Mouse (Mus musculus): ENCODE data around the gene Arhgap8. TPM values are rescaled to one million over a fixed set of nuclear protein-coding genes. Genes with fewer than 3 reads are reported as not detected.

The Arhgap8 gene
- polyA plus RNA-seq, 1 experiment from 2014 or later, result 2.1 TPM

DNA sequence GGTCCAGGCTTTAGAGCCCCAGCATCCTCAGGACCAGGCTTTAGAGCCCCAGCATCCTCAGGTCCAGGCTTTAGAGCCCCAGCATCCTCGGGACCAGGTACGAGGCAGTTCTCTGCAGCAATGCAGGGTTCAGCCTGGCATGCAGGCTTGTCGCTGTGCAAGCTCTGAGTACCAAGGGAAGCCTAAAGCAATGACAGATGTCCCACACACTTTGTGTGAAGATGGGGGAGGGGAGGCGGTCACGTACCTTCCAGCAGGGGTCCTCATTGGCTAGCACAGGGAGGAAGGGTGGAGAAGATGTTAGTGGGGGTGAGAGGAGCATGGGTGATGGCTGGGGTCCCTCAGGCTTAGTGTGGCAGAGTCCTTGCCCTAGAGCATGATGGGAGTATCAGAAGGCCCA, 73.8 kb downstream of the Arhgap8 start:
- H3K27me3 ChIP-seq (ENCODE audit: poor library complexity, severe bottlenecking), result no peaks in the 10 kb centered on the region
- H3K4me1 ChIP-seq, result no peaks in the 10 kb centered on the region
- DNase-seq (ENCODE audit: extremely low spot score, low spot score), result no peak
- WGBS, result 90% methylated on average over 5 of the region's 5 CpGs
- no peak overlapping the region for H3K27ac ChIP-seq
- H3K36me3 ChIP-seq (replicated peaks), result peaks cover 98% of the 10 kb centered on the region
- H3K9me3 ChIP-seq, result peaks cover 12% of the 10 kb centered on the region
- no peak overlapping the region for H3K4me3 ChIP-seq

DNA sequence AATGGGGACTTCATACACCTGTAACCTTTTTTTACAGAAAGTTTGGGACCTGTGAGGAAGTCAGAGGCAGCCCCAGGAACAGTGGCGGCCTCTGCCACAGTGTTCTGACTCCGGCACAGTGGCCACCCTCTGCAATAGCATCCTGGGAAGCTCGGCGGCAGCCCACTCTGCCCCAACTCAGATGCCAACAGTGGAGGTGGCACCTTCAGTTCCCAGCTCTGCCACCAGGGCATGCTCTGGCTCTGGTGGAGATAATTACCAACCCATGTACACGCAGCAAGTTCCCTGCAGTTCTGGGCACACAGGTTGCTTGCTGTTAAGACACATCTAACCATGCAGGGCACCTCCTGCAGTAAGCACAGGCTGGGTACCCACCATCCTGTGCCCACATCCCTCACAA, 80.3 kb downstream of the Arhgap8 start:
- DNase-seq (ENCODE audit: extremely low spot score, low spot score), result no peak
- H3K27me3 ChIP-seq (ENCODE audit: poor library complexity, severe bottlenecking), result no peaks in the 10 kb centered on the region
- peaks cover 98% of the 10 kb centered on the region for H3K36me3 ChIP-seq (replicated peaks)
- no peaks in the 10 kb centered on the region for H3K4me1 ChIP-seq
- peaks cover 22% of the 10 kb centered on the region for H3K9me3 ChIP-seq
- 92% methylated on average over 5 of the region's 5 CpGs for WGBS
- H3K4me3 ChIP-seq, result no peak overlapping the region
- H3K27ac ChIP-seq, result no peak overlapping the region

DNA sequence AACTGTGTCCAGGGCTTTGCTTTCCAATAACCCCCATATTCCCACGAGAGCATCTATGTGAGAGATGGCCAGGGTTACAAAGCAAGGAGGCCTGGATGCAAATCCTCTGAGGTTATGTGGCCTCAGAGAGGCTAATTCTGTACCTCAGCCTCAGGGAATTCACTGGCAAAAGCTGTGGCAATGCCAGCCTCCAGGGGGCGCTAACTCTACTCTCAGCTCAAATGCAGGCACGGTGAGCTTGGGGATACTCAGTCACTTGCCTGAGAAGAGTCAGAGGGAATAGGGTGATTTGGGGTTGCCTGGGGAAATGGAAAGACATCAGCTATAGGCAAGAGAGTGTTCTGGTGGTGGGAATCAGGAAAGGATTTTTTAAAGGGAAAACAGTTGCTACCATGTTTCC, 83.8 kb downstream of the Arhgap8 start:
- Histone ChIP-seq H3K27me3 (ENCODE audit: poor library complexity, severe bottlenecking) (no peaks in the 10 kb centered on the region), H3K4me3 (no peak overlapping the region), H3K9me3 (peaks cover 10% of the 10 kb centered on the region), H3K4me1 (no peaks in the 10 kb centered on the region), H3K36me3 (replicated peaks) (peaks cover 100% of the 10 kb centered on the region), H3K27ac (no peak overlapping the region)
- DNase-seq (ENCODE audit: extremely low spot score, low spot score), result peak; percentile 51
- WGBS, result 53% methylated on average over 3 of the region's 3 CpGs

DNA sequence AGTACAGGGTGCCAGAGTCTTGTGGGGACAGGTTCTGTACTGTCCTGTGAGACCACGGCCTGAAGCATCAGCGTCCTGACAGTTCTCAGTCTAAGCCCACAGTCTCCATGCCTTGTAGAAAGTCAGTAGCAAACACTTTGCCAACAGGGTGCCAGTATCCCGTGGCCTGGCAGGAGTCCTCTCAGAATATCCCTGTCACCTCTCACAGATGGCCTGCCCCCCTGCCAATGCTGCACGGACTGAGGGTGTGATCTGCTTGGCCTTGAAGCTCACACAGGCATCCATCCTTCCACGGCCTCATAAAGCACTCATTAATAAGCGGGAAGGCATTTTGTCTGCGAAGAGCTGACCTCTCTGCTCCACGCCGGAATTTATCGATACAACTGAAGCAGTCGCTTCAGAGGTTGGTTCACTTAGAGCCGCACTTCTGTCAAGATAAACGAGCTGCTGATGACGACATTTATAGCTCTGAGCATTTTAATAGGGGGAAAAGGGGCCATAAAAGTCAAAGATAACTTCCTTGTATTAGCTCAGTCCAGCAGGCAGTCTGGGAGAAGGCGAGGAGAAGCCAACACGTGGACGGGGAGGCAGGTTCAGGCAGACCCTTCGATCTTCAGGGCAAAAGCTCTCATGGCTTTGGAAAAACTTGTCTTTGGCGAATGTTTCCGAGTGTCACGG, 89.6 kb downstream of the Arhgap8 start:
- DNase-seq (ENCODE audit: extremely low spot score, low spot score), result no peak
- no peak overlapping the region for H3K4me3 ChIP-seq
- 89% methylated on average over 21 of the region's 21 CpGs for whole genome bisulfite sequencing
- no peak overlapping the region for H3K27ac ChIP-seq
- H3K4me1 ChIP-seq, result peaks cover 16% of the 10 kb centered on the region
- H3K36me3 ChIP-seq (replicated peaks), result peaks cover 57% of the 10 kb centered on the region
- H3K9me3 ChIP-seq, result peaks cover 6% of the 10 kb centered on the region; the same call in 1 of the 2 replicates
- no peaks in the 10 kb centered on the region for H3K27me3 ChIP-seq (ENCODE audit: poor library complexity, severe bottlenecking)

DNA sequence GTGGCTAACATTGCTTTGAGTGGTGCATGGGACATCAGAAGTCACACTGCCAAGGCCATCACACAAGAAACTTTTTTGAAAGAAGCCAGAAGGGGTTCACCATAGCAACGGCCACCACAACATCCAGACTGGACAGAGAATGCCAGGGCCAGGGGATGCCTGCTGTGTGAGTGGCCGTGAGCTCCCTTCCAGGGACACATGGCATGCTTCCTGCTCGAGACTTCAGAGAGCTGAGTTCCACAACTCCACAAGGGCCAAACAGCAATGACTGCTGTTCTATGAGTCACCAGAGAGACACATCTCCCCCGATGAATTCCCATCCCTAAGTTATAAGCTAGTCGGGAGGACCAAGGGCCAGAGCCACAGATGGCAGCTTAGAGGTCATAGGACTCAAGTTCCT, 91.3 kb downstream of the Arhgap8 start:
- Histone ChIP-seq H3K4me1 (peaks cover 33% of the 10 kb centered on the region), H3K27ac (no peak overlapping the region), H3K36me3 (replicated peaks) (peaks cover 45% of the 10 kb centered on the region), H3K9me3 (no peaks in the 10 kb centered on the region), H3K4me3 (no peak overlapping the region), H3K27me3 (ENCODE audit: poor library complexity, severe bottlenecking) (no peaks in the 10 kb centered on the region)
- WGBS, result 85% methylated on average over 5 of the region's 5 CpGs
- no peak for DNase-seq (ENCODE audit: extremely low spot score, low spot score)

DNA sequence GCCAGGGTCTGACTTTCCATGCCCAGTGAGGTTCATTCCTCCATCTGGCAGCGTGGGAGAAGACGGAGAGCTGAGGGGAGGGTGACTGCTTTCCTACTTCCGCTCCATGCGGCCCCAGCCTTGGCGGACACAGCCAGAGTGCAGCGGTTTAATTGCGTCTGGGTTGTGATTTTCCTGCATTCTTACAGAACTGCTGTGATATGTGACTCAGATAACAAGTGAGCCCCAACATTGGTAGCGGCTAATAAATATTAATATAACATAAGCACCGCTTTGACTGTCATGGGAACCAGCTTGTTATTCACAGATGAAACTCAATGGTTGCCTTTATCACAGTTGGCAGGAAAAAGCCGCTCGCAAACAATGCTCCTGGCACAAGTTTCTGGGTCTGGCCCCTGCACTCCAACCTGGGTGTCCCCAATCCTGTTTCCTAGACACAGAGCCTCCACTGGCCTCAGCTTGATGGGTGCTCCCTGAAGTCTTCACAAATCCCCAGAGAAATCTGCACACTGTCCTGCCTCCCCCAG, 93.0 kb downstream of the Arhgap8 start:
- peaks cover 44% of the 10 kb centered on the region for H3K36me3 ChIP-seq (replicated peaks)
- WGBS, result 90% methylated on average over 11 of the region's 11 CpGs
- peaks cover 40% of the 10 kb centered on the region for H3K4me1 ChIP-seq
- H3K4me3 ChIP-seq, result no peak overlapping the region
- H3K9me3 ChIP-seq, result no peaks in the 10 kb centered on the region
- no peak for DNase-seq (ENCODE audit: extremely low spot score, low spot score)
- no peaks in the 10 kb centered on the region for H3K27me3 ChIP-seq (ENCODE audit: poor library complexity, severe bottlenecking)
- no peak overlapping the region for H3K27ac ChIP-seq

DNA sequence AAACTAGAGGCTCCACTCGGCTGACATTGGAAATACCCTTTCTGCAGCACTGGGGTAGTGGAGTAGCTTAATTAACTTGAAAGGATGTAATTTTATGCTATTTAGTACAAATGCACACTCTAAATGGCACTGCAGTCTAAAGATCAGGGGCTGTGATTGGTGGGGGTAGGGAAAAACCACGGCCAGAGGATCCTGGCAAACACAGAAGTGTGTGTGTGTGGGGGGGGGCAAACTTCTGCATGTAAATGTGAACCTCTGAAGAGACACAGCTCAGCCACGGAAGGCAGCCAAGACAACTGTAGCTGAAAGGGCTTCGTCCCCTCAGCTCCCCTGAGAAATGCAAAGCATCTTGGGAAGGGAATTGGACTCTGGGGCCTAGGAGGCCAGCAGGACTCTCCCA, 95.3 kb downstream of the Arhgap8 start:
- Histone ChIP-seq H3K4me1 (peaks cover 48% of the 10 kb centered on the region), H3K9me3 (no peaks in the 10 kb centered on the region), H3K27me3 (ENCODE audit: poor library complexity, severe bottlenecking) (no peaks in the 10 kb centered on the region), H3K4me3 (no peak overlapping the region), H3K27ac (0 out of 2 replicates have a peak overlapping the region, but pooled peaks have one; percentile 40), H3K36me3 (replicated peaks) (peaks cover 31% of the 10 kb centered on the region)
- DNase-seq (ENCODE audit: extremely low spot score, low spot score), result no peak
- whole genome bisulfite sequencing, result 63% methylated on average over 4 of the region's 4 CpGs

DNA sequence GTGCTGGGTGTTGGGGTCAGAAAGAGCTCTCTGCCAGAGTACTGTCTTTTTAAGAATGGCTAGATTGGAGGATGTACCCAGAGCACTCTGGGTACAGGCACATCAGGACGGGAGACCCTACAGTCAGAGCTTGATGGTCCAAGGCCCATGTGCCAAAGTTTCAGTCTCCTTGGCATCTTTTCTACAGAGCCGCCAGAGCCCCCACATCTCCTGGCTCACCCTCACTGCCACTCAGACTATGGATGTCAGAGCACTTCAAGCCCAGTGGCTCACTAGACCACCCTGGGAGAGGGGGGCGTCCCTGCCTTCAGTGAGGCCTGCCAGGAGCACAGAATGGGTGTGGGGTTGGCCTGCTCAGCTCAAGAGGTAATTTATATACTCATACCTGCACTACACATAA, 97.7 kb downstream of the Arhgap8 start:
- Histone ChIP-seq H3K4me3 (no peak overlapping the region), H3K36me3 (replicated peaks) (peaks cover 32% of the 10 kb centered on the region), H3K9me3 (0 out of 2 replicates have a peak, but pooled peaks cover under 1% of the 10 kb centered on the region), H3K27ac (no peak overlapping the region), H3K27me3 (ENCODE audit: poor library complexity, severe bottlenecking) (no peaks in the 10 kb centered on the region), H3K4me1 (peaks cover 42% of the 10 kb centered on the region)
- DNase-seq (ENCODE audit: extremely low spot score, low spot score), result no peak
- 79% methylated on average over 3 of the region's 3 CpGs for WGBS

DNA sequence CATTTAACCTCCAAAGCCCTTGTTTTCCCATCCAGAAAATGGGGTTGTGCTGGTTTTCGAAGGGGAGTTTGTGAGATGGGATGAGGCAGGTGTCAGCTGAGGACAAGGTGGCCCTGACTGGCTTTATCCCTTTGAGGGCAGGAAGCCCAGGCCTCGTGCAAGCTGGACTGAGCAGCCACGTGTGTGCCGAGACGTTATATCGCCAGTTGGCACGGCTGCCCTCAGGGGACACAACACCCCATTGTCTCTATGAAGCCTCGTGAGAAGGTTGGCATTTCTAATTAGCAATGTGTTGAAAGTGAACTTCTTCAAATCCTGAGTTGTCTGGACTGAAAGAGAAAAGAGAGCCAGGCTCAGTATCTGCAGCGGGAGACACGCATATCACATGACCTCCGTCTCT, 98.4 kb downstream of the Arhgap8 start:
- H3K4me1 ChIP-seq, result peaks cover 35% of the 10 kb centered on the region
- no peak overlapping the region for H3K27ac ChIP-seq
- H3K9me3 ChIP-seq, result peaks cover 4% of the 10 kb centered on the region; the same call in 1 of the 2 replicates
- H3K27me3 ChIP-seq (ENCODE audit: poor library complexity, severe bottlenecking), result no peaks in the 10 kb centered on the region
- DNase-seq (ENCODE audit: extremely low spot score, low spot score), result no peak
- peaks cover 39% of the 10 kb centered on the region for H3K36me3 ChIP-seq (replicated peaks)
- no peak overlapping the region for H3K4me3 ChIP-seq
- 90% methylated on average over 11 of the region's 11 CpGs for WGBS

DNA sequence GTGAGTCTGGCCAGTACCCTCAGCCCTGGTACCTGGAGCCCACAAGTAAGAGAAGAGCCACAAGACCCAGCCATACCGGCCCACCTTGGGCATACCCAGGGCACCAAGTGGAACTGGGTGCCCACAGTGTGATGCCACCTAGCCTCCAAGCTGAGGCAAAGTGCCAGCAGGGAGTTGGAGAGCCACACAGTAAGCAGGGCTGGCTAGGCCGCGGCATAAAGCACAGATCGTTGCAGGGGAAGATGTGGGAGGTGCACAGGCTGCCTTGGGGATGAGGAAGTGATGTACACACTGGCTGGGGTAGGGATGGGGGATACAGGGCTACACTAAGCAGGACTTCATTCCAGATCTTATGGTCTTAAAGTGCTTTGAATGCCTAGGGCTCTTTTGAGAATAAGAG, 101.0 kb downstream of the Arhgap8 start:
- no peaks in the 10 kb centered on the region for H3K27me3 ChIP-seq (ENCODE audit: poor library complexity, severe bottlenecking)
- peaks cover 10% of the 10 kb centered on the region; the same call in 1 of the 2 replicates for H3K9me3 ChIP-seq
- peaks cover 18% of the 10 kb centered on the region for H3K4me1 ChIP-seq
- 90% methylated on average over 4 of the region's 4 CpGs for WGBS
- no peak overlapping the region for H3K4me3 ChIP-seq
- DNase-seq (ENCODE audit: extremely low spot score, low spot score), result no peak
- H3K36me3 ChIP-seq (replicated peaks), result peaks cover 55% of the 10 kb centered on the region
- no peak overlapping the region for H3K27ac ChIP-seq

Other genes with a start within 250 kb of the Arhgap8 start
- 25.5 and 26.9 TPM in 2 replicates for gene Rtl6, start 162.2 kb upstream of the Arhgap8 start, polyA plus RNA-seq (2016; fragmentation: Nextera tagmentation; extraction: Ambion mirVana)
- gene Prr5, start 50.4 kb upstream of the Arhgap8 start, polyA plus RNA-seq (2016; fragmentation: Nextera tagmentation; extraction: Ambion mirVana), result 14.1 and 14.3 TPM in 2 replicates
- 6.8 and 7.6 TPM in 2 replicates for gene Phf21b, start 136.0 kb downstream of the Arhgap8 start, polyA plus RNA-seq (2016; fragmentation: Nextera tagmentation; extraction: Ambion mirVana)
- 1.1 and 1.3 TPM in 2 replicates for gene Gm29666, start 200.0 kb downstream of the Arhgap8 start, polyA plus RNA-seq (2016; fragmentation: Nextera tagmentation; extraction: Ambion mirVana)
- gene Nup50, start 203.4 kb downstream of the Arhgap8 start, polyA plus RNA-seq (2016; fragmentation: Nextera tagmentation; extraction: Ambion mirVana), result 75.8 and 77.5 TPM in 2 replicates

Measured in forebrain, embryonic 10.5 days (tissue).